Mouse (Mus musculus) hindbrain, embryonic 12.5 days (tissue): Measurements from ENCODE around the gene Mctp1. TPM values are rescaled to one million over a fixed set of nuclear protein-coding genes. Genes with fewer than 3 reads are reported as not detected.

Experiments used
- ATAC-seq: fragments of 200-750 bp; cut with Nextera tagmentation; 2 replicates; pipeline ENCODE4 v1.8.0; 2017; ENCODE audit warnings: moderate TSS enrichment; ENCODE audit not compliant: low FRiP score
- H3K27ac ChIP-seq: fragments of 300-500 bp; sonication (generic); 2 replicates; pipeline ENCODE4 v1.5.1; 2016; ENCODE audit warnings: mild to moderate bottlenecking
- H3K27me3 ChIP-seq: fragments of 300-500 bp; sonication (generic); 2 replicates; pipeline ENCODE4 v1.6.1; 2016; ENCODE audit warnings: mild to moderate bottlenecking
- H3K36me3 ChIP-seq: fragments of 300-500 bp; sonication (generic); 2 replicates; pipeline ENCODE4 v1.6.1; 2016; ENCODE audit warnings: mild to moderate bottlenecking
- H3K4me1 ChIP-seq: fragments of 300-500 bp; sonication (generic); 2 replicates; pipeline ENCODE4 v1.6.1; 2016
- H3K4me2 ChIP-seq: fragments of 300-500 bp; sonication (generic); replicated peaks from 2 replicates; pipeline ENCODE4 v1.6.1; 2016; ENCODE audit warnings: mild to moderate bottlenecking
- H3K4me3 ChIP-seq: fragments of 300-500 bp; sonication (generic); 2 replicates; pipeline ENCODE4 v1.5.1; 2016; ENCODE audit warnings: mild to moderate bottlenecking
- H3K9ac ChIP-seq: fragments of 300-500 bp; sonication (generic); 2 replicates; pipeline ENCODE4 v1.6.1; 2016; ENCODE audit warnings: mild to moderate bottlenecking, moderate library complexity
- H3K9me3 ChIP-seq: fragments of 300-500 bp; sonication (generic); replicated peaks from 2 replicates; pipeline ENCODE4 v1.6.1; 2016; ENCODE audit warnings: mild to moderate bottlenecking
- WGBS: fragments of 180-500 bp; shearing (Covaris S2); methylation state at CpG from one replicate; pipeline ENCODE4 v1.1.7; 2016; 5-methylcytosine and 5-hydroxymethylcytosine counted together
- polyA plus RNA-seq: library from polyadenylated mRNA; unstranded; fragments of >200 nt; fragmentation: Nextera tagmentation; extraction: Ambion mirVana; gene quantifications from 2 replicates; pipeline ENCODE4 v1.2.1, GENCODE M21; 2016

Mctp1 gene
- polyA plus RNA-seq, 1 experiment from 2014 or later, result 3.6 TPM

- ATAC-seq, result no peak
- 74% methylated on average over 5 of the region's 5 CpGs for WGBS
- peaks cover 3% of the 10 kb centered on the region; the same call in 1 of the 2 replicates for H3K4me1 ChIP-seq
Measured at GRCm38 (mm10) chr13:76857024-76857423, 472.7 kb downstream of the Mctp1 start.

GRCm38 (mm10) chr13:76858078-76858482 lies 473.7 kb downstream of the Mctp1 start:
- Histone ChIP-seq H3K27ac (no peak overlapping the region), H3K4me2 (no peak overlapping the region), H3K4me1 (0 out of 2 replicates have a peak, but pooled peaks cover 2% of the 10 kb centered on the region), H3K9ac (no peak overlapping the region), H3K36me3 (no peaks in the 10 kb centered on the region), H3K4me3 (no peak overlapping the region), H3K9me3 (no peaks in the 10 kb centered on the region), H3K27me3 (no peaks in the 10 kb centered on the region)
- 33% methylated on average over 2 of the region's 2 CpGs for WGBS
- ATAC-seq, result no peak

More at GRCm38 (mm10) chr13:76857024-76857423, 472.7 kb downstream of the Mctp1 start:
- Histone ChIP-seq H3K27ac (no peak overlapping the region), H3K9ac (no peak overlapping the region), H3K4me2 (no peak overlapping the region), H3K27me3 (no peaks in the 10 kb centered on the region), H3K4me3 (no peak overlapping the region), H3K36me3 (no peaks in the 10 kb centered on the region), H3K9me3 (no peaks in the 10 kb centered on the region)

GRCm38 (mm10) chr13:76870291-76870690 lies 486.0 kb downstream of the Mctp1 start:
- no peak overlapping the region for H3K4me2 ChIP-seq
- WGBS, result 86% methylated on average over 3 of the region's 3 CpGs
- no peaks in the 10 kb centered on the region for H3K36me3 ChIP-seq
- no peaks in the 10 kb centered on the region for H3K4me1 ChIP-seq
- no peak overlapping the region for H3K9ac ChIP-seq
- H3K27me3 ChIP-seq, result no peaks in the 10 kb centered on the region
- H3K9me3 ChIP-seq, result no peaks in the 10 kb centered on the region
- H3K27ac ChIP-seq, result no peak overlapping the region
- ATAC-seq, result no peak
- no peak overlapping the region for H3K4me3 ChIP-seq

GRCm38 (mm10) chr13:76877887-76878763 lies 493.8 kb downstream of the Mctp1 start:
- Histone ChIP-seq H3K9ac (no peak overlapping the region), H3K9me3 (no peaks in the 10 kb centered on the region), H3K4me2 (no peak overlapping the region), H3K4me3 (no peak overlapping the region), H3K4me1 (no peaks in the 10 kb centered on the region), H3K27me3 (no peaks in the 10 kb centered on the region), H3K27ac (no peak overlapping the region), H3K36me3 (no peaks in the 10 kb centered on the region)
- ATAC-seq, result no peak
- 79% methylated on average over 8 of the region's 8 CpGs for WGBS

- no peaks in the 10 kb centered on the region for H3K4me1 ChIP-seq
- no peak overlapping the region for H3K9ac ChIP-seq
- WGBS, result 71% methylated on average over 3 of the region's 3 CpGs
- no peak overlapping the region for H3K4me2 ChIP-seq
- H3K9me3 ChIP-seq, result no peaks in the 10 kb centered on the region
- no peaks in the 10 kb centered on the region for H3K36me3 ChIP-seq
- no peak for ATAC-seq
- H3K4me3 ChIP-seq, result no peak overlapping the region
- no peak overlapping the region for H3K27ac ChIP-seq
- no peaks in the 10 kb centered on the region for H3K27me3 ChIP-seq
Measured at GRCm38 (mm10) chr13:76879008-76879407, 494.7 kb downstream of the Mctp1 start.

GRCm38 (mm10) chr13:76884517-76885092 lies 500.3 kb downstream of the Mctp1 start:
- H3K4me1 ChIP-seq, result no peaks in the 10 kb centered on the region

GRCm38 (mm10) chr13:76892987-76893386 lies 508.7 kb downstream of the Mctp1 start:
- Histone ChIP-seq H3K36me3 (no peaks in the 10 kb centered on the region), H3K4me3 (no peak overlapping the region), H3K27me3 (no peaks in the 10 kb centered on the region), H3K9ac (no peak overlapping the region), H3K27ac (no peak overlapping the region), H3K9me3 (no peaks in the 10 kb centered on the region), H3K4me2 (no peak overlapping the region), H3K4me1 (no peaks in the 10 kb centered on the region)
- no peak for ATAC-seq

More at GRCm38 (mm10) chr13:76884517-76885092, 500.3 kb downstream of the Mctp1 start:
- H3K27ac ChIP-seq, result no peak overlapping the region
- no peak for ATAC-seq
- H3K36me3 ChIP-seq, result no peaks in the 10 kb centered on the region
- H3K4me3 ChIP-seq, result no peak overlapping the region
- H3K9ac ChIP-seq, result no peak overlapping the region
- H3K27me3 ChIP-seq, result no peaks in the 10 kb centered on the region
- WGBS, result 74% methylated on average over 8 of the region's 8 CpGs
- no peaks in the 10 kb centered on the region for H3K9me3 ChIP-seq
- H3K4me2 ChIP-seq, result no peak overlapping the region

GRCm38 (mm10) chr13:76895770-76896456 lies 511.6 kb downstream of the Mctp1 start:
- WGBS, result 77% methylated on average over 4 of the region's 4 CpGs
- no peak overlapping the region for H3K4me3 ChIP-seq
- no peak overlapping the region for H3K9ac ChIP-seq
- H3K4me2 ChIP-seq, result no peak overlapping the region
- no peaks in the 10 kb centered on the region for H3K9me3 ChIP-seq
- H3K4me1 ChIP-seq, result no peaks in the 10 kb centered on the region
- H3K36me3 ChIP-seq, result no peaks in the 10 kb centered on the region
- H3K27me3 ChIP-seq, result no peaks in the 10 kb centered on the region
- no peak overlapping the region for H3K27ac ChIP-seq
- ATAC-seq, result no peak

- Histone ChIP-seq H3K27me3 (no peaks in the 10 kb centered on the region), H3K4me2 (no peak overlapping the region), H3K36me3 (no peaks in the 10 kb centered on the region), H3K9ac (no peak overlapping the region), H3K4me3 (no peak overlapping the region), H3K9me3 (no peaks in the 10 kb centered on the region; the same call in 1 of the 2 replicates), H3K4me1 (no peaks in the 10 kb centered on the region), H3K27ac (no peak overlapping the region)
- ATAC-seq, result no peak
- WGBS, result 83% methylated on average over 1 of the region's 1 CpGs
Measured at GRCm38 (mm10) chr13:76896457-76896790, 512.1 kb downstream of the Mctp1 start.

GRCm38 (mm10) chr13:76918321-76918720 lies 534.0 kb downstream of the Mctp1 start:
- 93% methylated on average over 1 of the region's 1 CpGs for WGBS
- no peaks in the 10 kb centered on the region for H3K36me3 ChIP-seq
- no peaks in the 10 kb centered on the region for H3K9me3 ChIP-seq
- no peak overlapping the region for H3K4me3 ChIP-seq
- no peak overlapping the region for H3K9ac ChIP-seq
- no peaks in the 10 kb centered on the region for H3K27me3 ChIP-seq
- ATAC-seq, result no peak
- no peaks in the 10 kb centered on the region for H3K4me1 ChIP-seq
- H3K4me2 ChIP-seq, result no peak overlapping the region
- no peak overlapping the region for H3K27ac ChIP-seq

GRCm38 (mm10) chr13:76926851-76927250 lies 542.5 kb downstream of the Mctp1 start:
- Histone ChIP-seq H3K4me1 (no peaks in the 10 kb centered on the region), H3K9ac (no peak overlapping the region), H3K4me3 (no peak overlapping the region), H3K27ac (no peak overlapping the region), H3K27me3 (no peaks in the 10 kb centered on the region), H3K4me2 (no peak overlapping the region), H3K9me3 (no peaks in the 10 kb centered on the region), H3K36me3 (no peaks in the 10 kb centered on the region)
- WGBS, result 69% methylated on average over 1 of the region's 1 CpGs
- ATAC-seq, result no peak

- no peak overlapping the region for H3K4me3 ChIP-seq
- H3K27ac ChIP-seq, result no peak overlapping the region
- ATAC-seq, result no peak
- H3K9ac ChIP-seq, result no peak overlapping the region
- no peaks in the 10 kb centered on the region for H3K36me3 ChIP-seq
- no peak overlapping the region for H3K4me2 ChIP-seq
- no peaks in the 10 kb centered on the region for H3K9me3 ChIP-seq
- H3K27me3 ChIP-seq, result no peaks in the 10 kb centered on the region
- 53% methylated on average over 5 of the region's 5 CpGs for WGBS
- H3K4me1 ChIP-seq, result no peaks in the 10 kb centered on the region
Measured at GRCm38 (mm10) chr13:76927875-76928440, 543.6 kb downstream of the Mctp1 start.
